Mouse (Mus musculus): ENCODE data around the gene U90926. TPM values are rescaled to one million over a fixed set of nuclear protein-coding genes. Genes with fewer than 3 reads are reported as not detected.

Gene U90926
- total RNA-seq (2015; ENCODE audit: low replicate concordance) = not detected in 2 replicates
- not detected in 2 replicates for total RNA-seq (2017; ENCODE audit: low replicate concordance)

GRCm38 (mm10) chr5:92215308-92215707 is at the start of gene U90926:
Gene U90926, minus strand, starts transcription at chr5:92215408.
- ATAC-seq (replicated peaks; ENCODE audit: low FRiP score, poor library complexity, severe bottlenecking) = no peak

DNA sequence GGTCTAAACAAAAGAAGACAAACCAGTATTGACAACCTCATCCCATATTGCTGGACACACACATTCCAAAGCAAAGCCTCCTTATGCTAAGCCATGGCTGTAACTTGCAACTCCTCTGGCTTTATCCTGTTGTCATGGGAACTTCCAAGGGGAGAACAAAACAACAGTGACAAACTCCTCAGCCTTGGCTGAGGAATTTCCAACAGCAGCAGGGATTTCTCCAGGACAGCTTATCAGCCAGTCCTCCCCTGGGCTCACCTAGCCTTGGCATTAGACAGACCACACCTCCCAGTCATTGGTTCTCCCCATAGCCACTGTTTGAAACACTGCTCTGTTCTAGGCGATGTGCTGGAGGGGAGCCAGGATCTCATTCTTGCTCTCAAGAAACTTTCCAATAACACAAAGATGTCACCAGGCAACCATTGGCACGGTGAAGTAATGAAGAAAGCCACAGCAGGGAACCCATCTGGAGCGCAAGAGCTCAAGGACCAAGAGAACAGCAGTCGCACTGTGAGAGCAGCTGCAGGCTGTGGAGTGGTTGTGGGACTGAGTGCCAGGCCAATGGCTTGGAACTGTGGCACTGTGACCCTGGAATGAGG is 48.7 kb upstream of the U90926 start:
- no peak for ATAC-seq (replicated peaks; ENCODE audit: low FRiP score, poor library complexity, severe bottlenecking)

DNA sequence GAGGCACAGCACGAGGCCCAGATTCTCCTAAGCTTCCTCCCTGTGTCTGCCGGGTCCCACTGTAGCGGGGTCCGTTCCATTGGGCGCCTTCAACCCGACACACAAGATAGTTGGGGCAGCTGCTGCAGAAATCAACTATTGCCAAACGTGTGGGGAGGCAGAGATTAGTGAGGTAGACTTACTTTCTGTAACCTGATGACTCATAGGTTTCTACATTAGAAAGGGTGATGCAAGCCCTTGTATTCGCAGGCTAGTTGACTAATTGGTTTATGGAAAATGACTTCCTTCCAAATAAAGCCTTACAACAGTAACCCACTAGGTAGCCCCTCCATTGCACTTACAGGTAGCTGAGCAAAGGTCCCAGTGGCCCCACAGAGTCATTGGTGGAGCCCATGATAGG is 47.4 kb upstream of the U90926 start:
- no peak for ATAC-seq (replicated peaks; ENCODE audit: low FRiP score, poor library complexity, severe bottlenecking)

DNA sequence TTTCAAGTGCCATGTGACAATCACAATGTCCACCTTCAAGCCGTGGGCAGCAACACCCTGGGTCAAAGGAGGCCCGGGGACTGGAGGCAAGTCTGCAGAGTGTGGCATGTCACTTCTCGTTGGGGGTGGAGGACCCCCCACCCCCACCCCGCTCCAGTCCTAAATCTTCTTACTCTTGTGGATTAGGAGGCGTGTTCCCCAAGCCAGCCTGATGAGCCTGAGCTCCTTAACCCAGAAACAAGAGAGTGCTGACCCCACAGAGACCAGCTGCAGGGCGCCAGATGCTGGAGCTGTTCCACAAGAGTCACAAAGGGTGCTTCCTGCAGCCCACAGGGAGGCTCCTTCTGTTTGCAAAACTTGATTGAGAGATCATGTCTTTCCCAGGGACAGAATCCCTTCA is 41.0 kb upstream of the U90926 start, which contains the start of gene Ppef2:
Gene Ppef2, minus strand, starts transcription at position 61 of the 400 bp plus-strand sequence.
- ATAC-seq (replicated peaks; ENCODE audit: low FRiP score, poor library complexity, severe bottlenecking) = no peak

DNA sequence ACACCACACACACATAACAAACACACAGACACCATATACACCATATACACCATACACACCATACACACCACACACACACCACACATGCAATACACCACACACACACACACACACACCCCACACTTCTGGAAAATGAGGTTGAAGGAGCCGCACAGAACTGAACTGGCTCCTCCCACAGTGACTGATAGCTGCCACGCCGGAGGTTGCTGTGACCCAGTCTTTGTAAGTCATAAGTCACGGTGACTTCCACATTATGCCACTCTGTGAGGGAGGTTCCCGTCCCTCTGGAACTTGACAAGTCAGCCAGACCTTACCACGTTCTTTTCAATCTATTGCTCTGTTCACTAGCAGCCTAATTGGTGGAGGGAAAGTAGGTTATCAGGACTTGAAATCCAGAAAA is 39.3 kb upstream of the U90926 start:
- no peak for ATAC-seq (replicated peaks; ENCODE audit: low FRiP score, poor library complexity, severe bottlenecking)

GRCm38 (mm10) chr5:92252797-92253343 is 37.7 kb upstream of the U90926 start:
- ATAC-seq (replicated peaks; ENCODE audit: low FRiP score, poor library complexity, severe bottlenecking) = no peak

GRCm38 (mm10) chr5:92252031-92252430 is 36.8 kb upstream of the U90926 start:
- ATAC-seq (replicated peaks; ENCODE audit: low FRiP score, poor library complexity, severe bottlenecking) = no peak

DNA sequence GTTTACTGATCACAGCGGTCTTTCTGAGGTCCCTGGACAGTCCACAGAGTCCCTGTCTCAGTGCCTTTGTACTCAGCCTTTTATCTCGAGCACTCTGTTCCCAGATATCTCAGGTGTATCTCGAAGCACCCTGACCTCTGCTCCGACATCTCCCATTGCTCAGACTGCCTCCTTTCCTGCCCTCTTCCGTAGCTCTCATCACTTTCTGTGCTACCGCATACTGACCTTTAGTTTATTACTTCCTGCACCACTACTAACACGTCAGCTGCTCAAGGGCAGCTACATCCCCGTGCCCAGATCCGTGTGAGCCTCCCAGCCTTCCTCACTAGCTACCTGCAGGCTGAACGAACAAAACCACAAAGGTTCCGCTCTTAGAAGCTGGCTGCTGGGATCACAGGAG is 33.4 kb upstream of the U90926 start:
- no peak for ATAC-seq (replicated peaks; ENCODE audit: low FRiP score, poor library complexity, severe bottlenecking)

- no peak for ATAC-seq (replicated peaks; ENCODE audit: low FRiP score, poor library complexity, severe bottlenecking)
Observed at GRCm38 (mm10) chr5:92245483-92245882, 30.3 kb upstream of the U90926 start.

DNA sequence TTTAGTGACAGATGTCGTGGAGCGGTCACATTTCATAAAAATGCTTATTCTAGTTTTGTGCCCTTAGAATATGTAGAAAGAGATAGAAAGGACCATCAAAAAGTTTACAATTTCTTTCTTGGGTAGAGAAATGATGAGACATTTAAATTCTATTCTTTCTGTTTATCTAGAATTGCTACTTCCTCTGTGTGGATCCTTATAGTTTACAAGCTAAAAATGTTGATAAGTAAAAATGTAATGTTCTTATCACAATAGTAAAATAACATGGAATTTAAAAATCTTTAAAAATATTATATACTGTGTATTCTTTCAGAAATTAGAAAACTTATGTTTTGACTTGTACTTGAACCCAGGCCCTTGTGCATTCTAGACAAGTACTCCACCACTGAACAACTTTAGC is 29.7 kb upstream of the U90926 start:
- ATAC-seq (replicated peaks; ENCODE audit: low FRiP score, poor library complexity, severe bottlenecking) = no peak

GRCm38 (mm10) chr5:92240769-92241168 is 25.6 kb upstream of the U90926 start:
- ATAC-seq (replicated peaks; ENCODE audit: low FRiP score, poor library complexity, severe bottlenecking) = no peak

GRCm38 (mm10) chr5:92239333-92240232 is 24.4 kb upstream of the U90926 start:
- no peak for ATAC-seq (replicated peaks; ENCODE audit: low FRiP score, poor library complexity, severe bottlenecking)

- ATAC-seq (replicated peaks; ENCODE audit: low FRiP score, poor library complexity, severe bottlenecking) = no peak
Observed at GRCm38 (mm10) chr5:92234939-92235557, 19.8 kb upstream of the U90926 start.

GRCm38 (mm10) chr5:92233366-92233765 is 18.2 kb upstream of the U90926 start:
- ATAC-seq (replicated peaks; ENCODE audit: low FRiP score, poor library complexity, severe bottlenecking) = no peak

GRCm38 (mm10) chr5:92231836-92232235 is 16.6 kb upstream of the U90926 start:
- no peak for ATAC-seq (replicated peaks; ENCODE audit: low FRiP score, poor library complexity, severe bottlenecking)

GRCm38 (mm10) chr5:92230306-92230705 is 15.1 kb upstream of the U90926 start:
- no peak for ATAC-seq (replicated peaks; ENCODE audit: low FRiP score, poor library complexity, severe bottlenecking)

DNA sequence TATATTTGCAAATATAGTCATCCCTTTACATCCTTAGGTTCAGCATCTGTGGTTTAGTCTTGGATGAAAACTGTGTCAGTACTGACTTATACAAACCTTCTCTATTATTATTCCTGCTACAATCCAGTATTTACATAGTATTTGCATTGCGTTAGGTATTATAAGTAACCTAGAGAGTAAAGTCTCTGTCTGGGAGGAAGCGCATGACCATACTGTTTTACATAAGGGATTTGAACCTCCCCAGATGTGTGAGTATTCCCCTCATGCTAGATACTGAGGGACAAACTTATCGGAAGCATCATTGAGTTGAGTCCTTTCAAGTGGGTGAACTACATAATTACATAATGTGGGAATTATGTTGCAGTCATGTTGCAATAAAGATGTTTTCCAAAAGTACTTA is 14.3 kb upstream of the U90926 start:
- no peak for ATAC-seq (replicated peaks; ENCODE audit: low FRiP score, poor library complexity, severe bottlenecking)

DNA sequence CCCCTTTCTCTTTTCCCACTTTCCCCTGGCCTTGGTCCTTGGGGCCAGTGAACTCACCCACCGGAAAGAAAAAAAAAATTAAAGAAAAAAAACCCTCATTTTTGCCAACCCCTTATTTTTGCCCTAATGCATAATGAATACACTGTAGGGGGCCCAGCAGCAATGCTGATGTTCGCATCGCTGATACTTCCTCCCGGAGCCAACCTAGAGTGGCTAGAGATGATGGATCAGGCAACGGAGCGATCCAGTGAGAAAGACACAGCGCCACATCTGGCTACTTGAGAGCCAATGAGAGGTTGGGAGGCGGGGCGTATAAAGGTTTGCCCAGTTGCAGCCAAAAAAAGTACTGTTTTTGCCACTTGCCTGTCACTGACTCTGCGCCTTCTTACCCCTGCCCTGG is 13.6 kb upstream of the U90926 start:
- no peak for ATAC-seq (replicated peaks; ENCODE audit: low FRiP score, poor library complexity, severe bottlenecking)

- ATAC-seq (replicated peaks; ENCODE audit: low FRiP score, poor library complexity, severe bottlenecking) = no peak
Observed at GRCm38 (mm10) chr5:92227782-92228181, 12.6 kb upstream of the U90926 start.

GRCm38 (mm10) chr5:92220287-92220902 is 5.2 kb upstream of the U90926 start:
- ATAC-seq (replicated peaks; ENCODE audit: low FRiP score, poor library complexity, severe bottlenecking) = no peak
